Mouse (Mus musculus) naive thymus-derived CD4-positive, alpha-beta T cell, adult 2 months (primary cell): ENCODE results near the gene Nr5a1.
A peak's percentile ranks its signal among the peaks of the same experiment; 100 is the strongest.

Experiments used
- DNase-seq: peaks from one replicate; pipeline ENCODE4 v3.0.0-alpha.2; 2011; ENCODE audit warnings: low read depth

Gene Nr5a1

DNA sequence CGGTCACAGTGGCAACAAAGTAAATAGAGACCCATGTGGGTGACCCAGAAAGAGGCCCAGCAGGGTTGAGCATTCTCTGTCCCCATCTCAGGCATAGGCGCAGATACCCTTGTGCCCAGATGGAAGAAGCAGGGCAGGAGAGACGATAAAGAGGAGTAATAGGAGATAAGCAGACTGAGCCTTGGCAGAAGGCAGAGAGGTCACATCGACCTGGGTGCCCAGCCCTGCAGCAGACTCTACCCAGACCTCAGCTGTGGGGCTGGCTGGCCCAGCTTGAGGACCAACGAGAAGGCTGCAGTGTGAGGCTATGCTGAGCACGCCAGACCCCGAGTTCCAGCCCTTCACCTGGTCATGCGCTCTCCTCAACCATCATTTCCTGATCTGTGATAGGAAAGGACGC lies 10.0 kb downstream of the Nr5a1 start:
- no peak for DNase-seq

DNA sequence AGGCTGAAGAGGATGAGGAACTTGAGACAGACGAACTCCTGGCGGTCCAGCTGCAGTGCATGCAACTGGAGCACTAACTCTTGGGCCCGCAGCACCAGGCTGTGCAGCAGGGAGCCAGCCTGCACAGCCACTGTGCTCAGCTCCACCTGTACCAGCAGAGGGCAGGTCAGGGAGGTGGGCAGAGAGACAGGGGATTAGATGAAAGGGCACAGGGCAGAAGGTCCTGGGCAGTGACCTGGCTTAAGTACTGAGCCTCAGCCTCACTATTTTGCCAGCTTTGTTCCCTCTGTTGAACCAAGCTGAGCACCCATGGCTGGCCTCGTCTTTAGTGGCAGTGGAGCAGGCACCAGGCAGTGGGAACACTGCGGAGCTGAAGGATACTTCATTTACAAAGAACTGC lies 14.2 kb downstream of the Nr5a1 start:
- no peak for DNase-seq

DNA sequence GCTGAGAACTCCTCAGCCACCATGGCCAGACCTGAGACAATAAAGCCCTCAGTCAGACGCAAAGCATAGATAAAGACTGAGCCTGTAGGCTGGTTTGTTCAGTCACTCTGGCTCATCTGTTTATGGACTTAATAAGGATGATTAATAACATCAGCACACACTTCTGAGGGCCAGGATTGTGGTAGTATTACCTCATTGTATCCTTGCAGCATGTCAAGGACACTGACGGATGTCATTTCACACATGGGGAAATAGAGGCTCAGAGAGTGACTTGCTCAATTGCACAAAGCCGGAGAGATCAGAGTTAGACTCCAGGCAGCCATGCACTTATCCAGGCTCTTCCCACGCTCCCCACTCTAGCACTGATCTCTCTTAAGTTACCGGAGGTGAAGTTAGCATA lies 15.7 kb downstream of the Nr5a1 start:
- DNase-seq, result no peak

DNA sequence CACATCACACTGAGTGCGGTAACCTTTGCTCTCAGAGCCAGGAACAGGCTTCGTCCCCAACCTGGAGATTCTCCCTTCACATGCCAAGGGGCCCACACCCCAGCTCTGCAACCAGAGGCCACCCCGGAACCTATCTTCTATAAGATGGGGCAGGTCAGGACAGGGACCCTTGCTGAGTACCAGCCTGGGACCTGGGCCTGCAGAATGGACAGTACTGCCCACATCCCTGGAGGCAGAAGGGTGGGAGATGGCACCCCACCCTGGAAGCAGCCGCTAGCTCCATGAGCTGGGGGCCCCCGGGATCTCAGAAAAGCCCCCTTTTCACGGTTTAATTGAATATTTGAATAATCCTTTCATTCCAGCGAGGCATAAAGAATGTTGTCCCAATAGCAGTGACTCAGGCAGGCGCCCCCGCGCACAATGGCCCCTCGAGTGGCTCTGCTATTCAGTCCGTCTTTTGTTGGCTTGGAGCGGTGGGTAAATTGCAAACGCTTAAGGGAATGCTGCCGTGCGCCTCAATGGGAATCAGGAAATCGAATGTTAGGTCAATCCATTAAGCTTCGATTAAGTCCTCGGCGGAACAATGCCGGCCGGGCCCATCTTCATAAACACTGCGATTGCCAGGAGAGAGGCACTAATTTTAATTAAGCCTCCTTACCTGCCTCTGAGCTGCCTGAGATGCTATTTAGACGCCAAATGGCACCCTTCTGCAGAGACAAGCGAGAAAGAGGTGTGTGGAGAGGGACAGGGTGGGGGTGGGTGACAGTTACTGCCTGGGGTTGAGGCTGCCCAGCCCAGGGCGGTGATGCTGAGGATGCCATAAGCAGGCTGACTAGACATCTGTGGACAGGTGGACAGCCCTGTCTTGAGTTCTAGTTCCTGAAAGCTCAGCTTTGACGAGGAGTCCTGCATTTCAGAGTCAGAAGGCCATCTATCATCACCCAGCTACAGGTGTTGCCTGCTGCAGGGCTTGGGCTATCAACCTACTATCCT lies 16.9 kb downstream of the Nr5a1 start:
- DNase-seq, result no peak

DNA sequence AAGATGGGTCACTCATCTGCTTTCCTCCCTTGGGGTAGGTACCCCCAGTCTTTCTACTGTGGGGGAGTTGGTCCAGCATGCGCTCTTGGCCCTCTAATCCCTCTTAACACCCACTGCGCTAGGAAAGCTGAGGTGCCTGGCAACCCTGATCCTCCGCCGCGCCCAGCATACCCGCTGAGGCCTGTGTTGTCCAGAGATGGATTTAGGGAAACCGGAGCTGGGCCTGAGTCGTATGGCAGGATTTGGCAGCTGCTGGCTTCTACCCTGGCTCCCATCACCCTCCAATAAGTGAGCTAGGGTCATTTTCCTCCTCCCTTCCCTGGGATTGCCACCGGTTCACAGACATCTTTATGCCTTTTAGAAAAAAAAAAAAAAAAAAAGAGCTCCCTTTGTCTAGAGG lies 18.6 kb downstream of the Nr5a1 start:
- DNase-seq, result no peak

DNA sequence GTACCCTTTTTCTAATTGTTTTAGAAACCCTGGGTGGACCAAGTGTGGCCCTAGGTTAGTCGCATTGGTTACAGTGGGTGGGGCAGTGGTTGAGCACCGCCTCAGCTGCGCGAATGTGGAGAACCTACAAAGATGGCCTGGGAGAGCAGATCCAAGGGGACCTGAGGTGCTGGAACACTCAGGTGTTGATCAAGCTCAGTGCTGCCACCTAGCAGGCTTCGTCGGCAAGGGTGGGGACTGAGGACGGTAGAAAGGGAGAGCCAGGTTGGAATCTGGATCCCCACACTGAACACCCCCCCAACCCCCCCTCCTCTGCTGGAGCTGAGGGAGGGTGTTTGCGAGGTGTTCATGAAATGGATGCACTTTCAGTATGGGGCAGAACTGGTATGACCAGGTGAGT lies 22.8 kb downstream of the Nr5a1 start:
- peak; percentile 22 for DNase-seq

DNA sequence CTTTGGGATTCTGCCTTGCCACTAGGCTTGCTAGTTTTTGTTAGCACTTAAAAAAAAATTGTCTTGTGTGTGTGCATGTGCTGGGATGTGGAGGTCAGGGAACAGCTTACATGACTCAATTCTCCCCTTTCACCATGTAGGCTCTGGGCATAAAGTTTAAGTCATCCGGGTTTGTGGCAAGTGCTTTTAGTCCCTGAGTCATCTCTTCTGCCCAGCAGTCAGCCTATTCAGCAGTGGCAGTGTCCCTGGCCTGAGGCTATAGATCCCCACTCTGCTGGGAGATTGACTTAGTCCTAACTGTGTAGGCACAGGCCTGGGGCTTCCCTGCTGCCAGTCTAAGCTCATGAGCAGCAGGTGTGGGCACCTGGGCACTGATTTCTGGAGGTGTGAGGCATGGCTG lies 24.5 kb downstream of the Nr5a1 start:
- no peak for DNase-seq

DNA sequence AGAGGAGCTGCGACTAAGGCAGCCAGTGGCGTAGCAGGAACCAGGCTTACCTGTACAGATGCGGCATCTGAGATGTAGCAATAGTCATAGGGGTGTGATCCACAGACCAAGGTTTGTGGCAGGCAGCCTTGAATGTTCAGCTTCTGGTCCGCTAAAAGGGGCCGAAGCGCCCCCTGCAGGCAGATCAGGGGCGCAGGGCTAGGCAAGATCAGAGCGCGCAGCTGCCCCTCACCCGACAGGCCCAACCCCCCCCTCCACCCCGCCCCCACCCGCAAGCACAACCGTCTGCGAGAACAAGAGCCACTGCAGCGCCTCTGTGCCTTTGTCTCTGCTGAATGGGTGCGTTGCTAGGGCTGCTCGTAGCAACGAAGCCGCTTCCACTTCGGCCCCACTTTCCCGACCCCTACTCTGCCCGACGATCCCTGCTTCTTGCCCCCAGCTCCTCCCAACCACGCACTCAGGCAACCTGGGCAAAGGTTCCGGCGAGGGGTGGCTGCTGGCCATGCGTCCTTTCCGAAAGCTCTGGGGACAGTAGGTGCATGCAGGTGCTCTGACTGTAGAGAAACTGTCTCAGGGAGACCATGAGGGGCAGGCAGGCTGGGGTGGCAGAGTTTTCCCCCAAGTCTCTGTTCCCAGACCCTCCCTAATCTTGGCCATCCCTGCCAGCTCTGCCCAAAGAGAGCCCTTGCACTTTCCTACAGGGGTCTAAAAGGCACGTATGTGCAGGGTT lies 25.4 kb downstream of the Nr5a1 start:
- DNase-seq, result peak; percentile 7

DNA sequence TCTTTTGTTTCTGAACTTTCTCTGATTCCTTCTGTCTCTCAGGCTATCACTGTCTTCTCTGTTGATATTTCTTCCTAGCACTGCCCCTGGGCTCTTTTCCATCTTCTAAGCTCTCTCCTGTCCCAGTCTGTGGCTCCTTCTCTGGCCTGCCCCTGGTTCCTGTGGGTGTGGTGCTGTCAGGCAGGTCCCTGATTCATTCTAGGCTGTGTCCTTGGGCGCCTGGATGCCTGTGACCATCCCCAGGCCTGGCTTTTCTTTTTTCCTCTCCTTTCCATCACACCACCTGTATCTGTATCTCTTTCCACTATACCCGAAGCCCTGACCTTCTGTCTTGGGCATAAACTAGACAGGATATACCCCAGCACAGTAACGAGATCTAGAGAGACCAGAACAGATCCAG lies 28.6 kb downstream of the Nr5a1 start:
- no peak for DNase-seq

DNA sequence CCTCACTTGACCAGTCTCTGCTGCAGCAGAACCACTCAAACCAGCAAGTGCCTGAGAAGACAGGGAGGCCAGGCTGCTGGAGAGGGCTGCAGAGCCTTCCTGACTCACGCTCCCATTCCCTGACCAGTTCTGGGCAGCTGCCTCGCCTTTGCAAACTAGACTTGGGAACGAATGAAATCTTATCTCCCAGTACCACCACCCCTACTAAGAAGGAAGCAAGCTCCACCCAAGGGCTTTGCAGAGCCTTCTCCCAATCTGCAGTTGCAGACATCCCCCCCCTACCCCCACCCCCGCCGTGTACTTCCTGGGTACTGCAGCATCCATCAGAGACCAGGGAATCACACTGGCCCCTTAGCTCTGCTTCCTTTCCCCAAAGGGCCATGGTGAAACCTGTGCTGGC lies 31.3 kb downstream of the Nr5a1 start:
- DNase-seq, result no peak

DNA sequence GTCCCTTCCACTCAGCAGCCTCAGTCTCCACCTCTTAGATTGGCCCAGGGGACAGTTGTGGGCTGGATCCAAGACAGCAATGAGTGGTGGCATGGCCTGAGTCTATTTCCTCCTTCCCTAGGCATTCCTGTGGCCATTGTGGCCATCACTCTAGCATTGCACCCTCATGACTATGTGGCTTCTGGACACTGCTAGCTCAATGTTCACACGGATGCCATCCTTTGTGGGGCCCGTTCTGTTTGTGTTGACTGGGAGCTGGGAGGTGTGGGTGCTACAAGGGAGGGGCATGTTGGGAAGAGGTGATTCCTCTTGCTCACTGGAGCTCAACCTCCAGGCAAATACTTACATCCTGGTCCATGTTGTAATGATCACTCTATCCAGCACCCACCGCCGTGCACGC lies 32.1 kb downstream of the Nr5a1 start:
- no peak for DNase-seq

DNA sequence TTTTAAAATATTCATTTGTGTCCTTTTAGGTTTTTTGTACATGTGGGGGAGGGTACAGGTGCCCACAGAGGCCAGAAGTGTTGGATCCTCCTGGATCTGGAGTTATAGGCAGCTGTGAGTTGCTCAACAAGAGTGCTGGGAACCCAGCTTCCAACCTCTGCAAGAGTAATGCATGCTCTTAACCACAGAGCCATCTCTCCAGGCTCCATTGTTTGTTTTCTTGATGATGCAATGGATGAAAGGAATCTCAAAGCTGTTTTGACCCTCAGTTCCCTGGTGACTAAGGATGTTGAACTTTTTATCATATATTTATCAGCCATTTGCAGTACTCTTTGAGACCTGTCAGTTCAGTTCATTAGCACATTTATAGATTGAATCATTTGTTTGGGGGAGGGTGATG lies 35.4 kb downstream of the Nr5a1 start:
- no peak for DNase-seq

DNA sequence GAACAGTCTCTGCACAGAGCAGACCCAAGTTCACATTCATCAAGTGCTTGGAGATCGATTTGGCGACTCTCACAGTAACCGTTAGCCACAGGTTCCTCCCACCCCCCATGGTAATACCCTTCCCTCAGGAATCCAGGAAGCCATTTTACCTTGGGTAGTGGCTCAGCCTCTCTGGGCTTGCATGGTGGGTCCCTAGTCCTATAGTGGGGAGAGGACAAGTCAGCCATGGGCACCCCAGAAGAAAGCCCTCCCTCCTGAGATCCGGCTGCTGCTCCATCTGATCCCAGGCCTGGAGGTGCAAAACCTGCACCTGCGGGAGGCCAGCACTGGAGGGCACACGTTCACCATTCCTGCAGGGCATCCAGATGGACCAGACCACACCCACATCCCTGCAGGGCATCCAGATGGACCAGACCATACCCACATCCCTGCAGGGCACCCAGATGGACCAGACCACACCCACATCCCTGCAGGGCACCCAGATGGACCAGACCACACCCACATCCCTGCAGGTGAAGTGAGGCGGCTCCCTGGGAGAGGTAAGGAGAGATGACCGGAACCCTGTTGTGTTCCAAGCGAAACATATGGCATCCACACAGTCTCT lies 38.9 kb downstream of the Nr5a1 start:
- no peak for DNase-seq

DNA sequence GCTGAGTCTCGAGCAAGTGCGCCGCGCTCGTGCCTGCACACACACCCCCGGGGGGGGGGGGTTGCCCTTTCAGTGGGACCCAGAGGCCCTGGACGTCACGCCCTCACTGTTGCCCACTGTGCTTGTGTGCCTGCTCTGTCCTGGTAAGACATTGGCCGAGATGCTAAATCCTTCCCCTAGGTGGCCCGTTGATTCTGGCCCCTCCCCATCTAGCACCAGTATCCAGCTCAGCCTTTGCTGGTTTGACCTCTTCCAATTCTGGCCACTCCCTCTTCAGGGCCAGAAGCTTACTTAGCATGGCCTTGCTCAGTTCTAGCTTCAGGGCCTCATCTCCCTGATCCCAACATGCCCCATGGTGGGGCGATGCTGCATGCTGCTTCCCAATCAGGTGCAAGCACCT lies 41.8 kb downstream of the Nr5a1 start:
- DNase-seq, result no peak

DNA sequence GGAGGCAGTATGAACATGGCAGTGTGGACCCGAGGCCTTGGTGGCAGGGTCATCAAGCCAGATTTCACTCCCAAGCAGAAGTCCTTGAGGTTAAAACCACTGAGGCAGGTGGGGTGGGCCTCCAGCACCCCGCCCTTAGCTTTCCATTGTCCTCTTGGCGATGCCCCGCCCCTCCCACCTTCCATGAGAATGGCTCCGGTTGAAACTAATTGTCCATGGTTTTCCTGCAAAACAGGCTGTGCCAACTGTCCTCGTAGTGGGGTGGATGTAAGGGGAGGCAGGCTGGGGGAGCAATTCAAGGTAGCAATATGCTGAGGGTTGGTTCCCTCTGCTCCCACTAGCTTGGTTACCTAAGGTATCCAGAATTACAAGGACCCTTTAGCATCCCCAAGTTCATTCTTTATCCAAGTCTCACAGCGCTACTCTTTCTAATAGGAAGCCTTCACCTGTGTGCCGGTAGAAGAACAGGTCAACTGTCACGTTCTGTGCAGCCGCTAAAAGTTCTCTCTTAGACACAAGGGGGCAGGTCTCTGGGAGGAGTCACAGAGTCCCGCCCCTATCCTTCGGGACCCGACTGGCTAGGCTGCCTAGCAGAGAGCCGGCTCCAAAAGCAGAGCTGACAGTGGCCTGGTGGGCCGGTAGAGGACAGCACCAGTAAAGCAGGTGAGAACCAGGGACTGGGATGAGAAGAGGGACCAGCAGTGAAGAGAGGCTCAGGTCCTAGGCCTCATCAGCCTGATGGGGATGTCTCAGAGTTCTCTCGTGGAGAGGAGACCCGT lies 45.4 kb downstream of the Nr5a1 start:
- no peak for DNase-seq

DNA sequence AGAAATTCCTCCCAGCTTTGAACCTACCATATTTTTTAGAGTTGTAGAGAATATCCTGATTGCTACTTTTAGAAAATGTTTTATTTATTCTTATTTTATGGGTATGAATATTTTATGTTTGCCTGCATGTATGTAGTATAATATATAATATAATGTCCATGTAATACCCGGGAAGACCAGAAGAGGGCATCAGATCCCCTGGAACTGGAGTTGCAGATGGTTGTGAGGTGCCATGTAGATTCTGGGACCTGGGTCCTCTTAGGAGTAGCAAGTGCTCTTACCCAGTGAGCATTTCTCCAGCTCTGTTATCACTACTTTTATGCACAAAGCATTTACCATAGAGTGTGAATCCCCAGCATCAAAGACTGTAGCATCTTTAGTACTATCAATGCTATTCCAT lies 52.9 kb downstream of the Nr5a1 start:
- DNase-seq, result peak; percentile 32

DNA sequence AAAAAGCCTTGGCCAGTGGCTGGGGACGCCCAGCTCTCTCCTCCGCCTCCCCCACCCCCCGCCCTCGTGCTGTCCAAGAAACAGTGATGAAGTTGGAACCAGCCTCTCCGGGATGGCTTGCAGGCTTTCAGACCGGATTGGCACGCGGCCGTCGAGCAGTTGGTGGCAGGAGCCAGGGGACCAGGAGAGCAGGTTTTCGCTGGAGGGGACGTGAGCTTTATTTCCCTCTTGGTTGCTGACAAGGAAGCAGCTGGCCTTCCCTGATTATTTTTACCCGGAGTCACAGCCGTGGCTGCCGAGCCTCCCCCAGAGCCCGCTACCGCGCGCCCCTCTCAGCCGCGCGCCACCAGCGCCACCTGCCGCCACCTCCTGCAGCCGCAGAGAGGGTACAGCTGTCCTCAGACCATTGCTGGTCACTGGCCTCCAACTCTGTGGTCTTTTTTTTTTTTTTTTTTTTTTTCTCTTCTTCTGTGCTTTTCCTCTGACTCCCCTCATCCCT lies 56.0 kb downstream of the Nr5a1 start:
- DNase-seq, result peak; percentile 20

DNA sequence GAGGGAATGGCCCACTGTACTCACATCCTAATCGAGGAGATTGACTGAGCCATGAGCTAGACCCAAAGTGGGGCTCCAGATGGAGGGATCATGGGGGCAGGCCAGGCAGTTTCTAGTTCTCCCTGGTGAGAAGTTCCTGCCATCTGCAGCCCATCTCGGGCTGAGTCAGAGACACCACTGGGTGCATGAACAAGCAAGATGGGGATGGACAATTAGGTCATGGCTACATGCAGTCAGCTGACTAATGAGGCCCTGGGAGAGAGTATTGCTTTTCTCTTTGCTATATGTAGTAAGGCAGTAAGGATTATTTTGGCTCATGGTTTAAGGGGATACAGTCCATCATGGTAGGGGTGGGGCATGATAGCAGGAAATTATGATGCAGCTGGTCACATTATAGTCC lies 60.6 kb downstream of the Nr5a1 start:
- no peak for DNase-seq

DNA sequence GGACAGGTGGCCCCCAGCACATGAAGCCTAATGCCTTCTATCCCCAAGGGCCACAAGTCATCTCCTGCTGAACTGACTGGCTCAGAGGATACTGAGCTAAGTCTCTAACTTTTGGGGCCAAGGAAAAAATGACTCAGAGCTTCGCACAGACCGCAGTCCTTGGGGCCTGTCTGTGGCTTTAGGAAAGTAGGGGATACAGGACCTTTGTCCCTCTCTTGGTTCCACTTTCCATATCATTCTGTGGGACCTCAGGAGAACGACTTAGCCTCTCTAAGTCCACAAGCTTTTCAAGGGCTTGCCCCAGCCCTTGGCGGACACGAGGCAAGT lies 61.1 kb downstream of the Nr5a1 start:
- no peak for DNase-seq

DNA sequence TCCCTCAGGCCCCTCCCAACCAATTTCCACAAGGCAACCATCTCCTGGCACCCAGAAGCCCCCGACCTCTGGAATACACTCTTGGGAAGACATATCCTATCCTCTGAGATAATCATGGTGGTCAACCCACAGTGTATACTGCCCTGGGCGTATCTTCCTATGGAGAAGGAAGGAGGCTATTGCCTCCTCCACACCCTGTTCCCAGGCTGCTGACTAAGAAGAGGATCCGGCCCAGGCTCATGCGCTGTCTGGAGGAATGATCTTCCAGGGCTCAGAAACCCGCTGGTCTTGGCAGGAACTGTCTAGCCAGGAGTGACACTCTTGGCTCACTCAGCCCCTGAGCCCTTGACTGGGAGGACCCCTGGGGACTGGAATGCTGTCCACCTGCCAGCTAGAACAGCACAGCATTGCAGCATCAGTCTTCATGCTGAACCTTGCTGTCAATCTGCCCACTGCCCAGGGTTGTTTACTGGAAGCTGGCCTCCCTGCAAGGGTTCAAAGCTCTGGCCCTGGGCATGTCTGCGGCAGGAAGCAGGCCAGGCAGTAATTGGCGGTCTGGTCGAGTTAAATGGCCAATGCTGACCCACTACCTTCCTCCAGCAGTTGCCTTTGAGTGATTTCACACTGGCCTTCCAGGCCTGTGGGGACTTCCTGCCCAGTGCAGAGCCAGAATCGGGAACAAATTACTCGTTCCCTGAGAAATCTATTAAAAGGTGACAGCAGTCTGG lies 61.6 kb downstream of the Nr5a1 start:
- DNase-seq, result no peak

DNA sequence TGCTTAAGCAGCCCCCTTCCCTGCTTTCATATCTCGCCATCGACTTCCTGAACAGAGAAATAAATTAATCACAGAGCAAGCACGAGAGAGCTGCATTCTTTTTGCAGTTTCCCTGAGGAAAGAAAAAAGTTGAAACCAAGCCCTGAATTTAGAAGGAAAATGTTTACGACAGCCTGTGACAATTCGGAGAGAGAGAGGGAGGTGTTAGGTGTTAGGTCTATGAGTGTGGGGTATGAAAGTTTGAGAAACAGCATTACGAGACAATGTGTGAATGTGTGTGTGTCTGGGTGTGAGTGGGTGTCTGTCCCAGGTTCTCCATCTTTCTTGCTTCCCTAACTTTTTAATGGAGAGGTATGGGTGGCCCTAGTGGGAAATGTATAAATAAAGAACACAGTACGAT lies 62.2 kb downstream of the Nr5a1 start:
- DNase-seq, result no peak
